Mouse (Mus musculus) kidney, postnatal 0 days (tissue): ENCODE measurements around the gene E130114P18Rik. TPM values are rescaled to one million over a fixed set of nuclear protein-coding genes. Genes with fewer than 3 reads are reported as not detected.

Source experiments
- ATAC-seq: fragments of 200-750 bp; cut with Nextera tagmentation; replicated peaks from 2 replicates; pipeline ENCODE4 v1.8.0; 2017; ENCODE audit warnings: low read depth, moderate number of reproducible peaks, moderate TSS enrichment, moderate library complexity; ENCODE audit not compliant: low FRiP score
- DNase-seq: peaks from one replicate; pipeline ENCODE4 v3.0.0-alpha.2; 2016; ENCODE audit warnings: low spot score
- H3K27ac ChIP-seq: fragments of 300-500 bp; sonication (generic); 2 replicates; pipeline ENCODE4 v1.5.1; 2014; ENCODE audit warnings: mild to moderate bottlenecking
- H3K27me3 ChIP-seq: fragments of 300-500 bp; sonication (generic); 2 replicates; pipeline ENCODE4 v1.6.1; 2014; ENCODE audit warnings: low read length, mixed read lengths; ENCODE audit not compliant: insufficient read depth
- H3K36me3 ChIP-seq: fragments of 300-500 bp; sonication (generic); 2 replicates; pipeline ENCODE4 v1.6.1; 2014; ENCODE audit warnings: low read length, mixed read lengths; ENCODE audit not compliant: insufficient read depth
- H3K4me1 ChIP-seq: fragments of 300-500 bp; sonication (generic); replicated peaks from 2 replicates; pipeline ENCODE4 v1.6.1; 2014; ENCODE audit warnings: antibody characterized with exemption, low read length, mixed read lengths; ENCODE audit not compliant: insufficient read depth
- H3K4me2 ChIP-seq: fragments of 300-500 bp; sonication (generic); 2 replicates; pipeline ENCODE4 v1.6.1; 2014; ENCODE audit warnings: mild to moderate bottlenecking, low read length, moderate library complexity, mixed read lengths
- H3K4me3 ChIP-seq: fragments of 300-500 bp; sonication (generic); replicated peaks from 2 replicates; pipeline ENCODE4 v1.5.1; 2014; ENCODE audit warnings: low read depth, low read length
- H3K9ac ChIP-seq: fragments of 300-500 bp; sonication (generic); 2 replicates; pipeline ENCODE4 v1.6.1; 2014; ENCODE audit warnings: low read depth, low read length
- H3K9me3 ChIP-seq: fragments of 300-500 bp; sonication (generic); replicated peaks from 2 replicates; pipeline ENCODE4 v1.6.1; 2016; ENCODE audit warnings: low read length, inconsistent platforms, mixed read lengths
- CTCF ChIP-seq: IDR thresholded peaks from 2 replicates; pipeline ENCODE4 v1.5.1; 2016; ENCODE audit warnings: antibody characterized with exemption, low read depth, mild to moderate bottlenecking, moderate library complexity
- WGBS: fragments of 180-500 bp; shearing (Covaris S2); extraction: QIAGEN DNeasy Blood & Tissue Kit; methylation state at CpG from one replicate; pipeline ENCODE4 v1.1.7; 2014; 5-methylcytosine and 5-hydroxymethylcytosine counted together
- polyA plus RNA-seq: library from polyadenylated mRNA; unstranded; fragments of >200 nt; fragmentation: Nextera tagmentation; extraction: Ambion mirVana; gene quantifications from 2 replicates; pipeline ENCODE4 v1.2.1, GENCODE M21; 2015

Gene E130114P18Rik
- polyA plus RNA-seq, 1 experiment from 2014 or later, result 0.38 TPM

DNA sequence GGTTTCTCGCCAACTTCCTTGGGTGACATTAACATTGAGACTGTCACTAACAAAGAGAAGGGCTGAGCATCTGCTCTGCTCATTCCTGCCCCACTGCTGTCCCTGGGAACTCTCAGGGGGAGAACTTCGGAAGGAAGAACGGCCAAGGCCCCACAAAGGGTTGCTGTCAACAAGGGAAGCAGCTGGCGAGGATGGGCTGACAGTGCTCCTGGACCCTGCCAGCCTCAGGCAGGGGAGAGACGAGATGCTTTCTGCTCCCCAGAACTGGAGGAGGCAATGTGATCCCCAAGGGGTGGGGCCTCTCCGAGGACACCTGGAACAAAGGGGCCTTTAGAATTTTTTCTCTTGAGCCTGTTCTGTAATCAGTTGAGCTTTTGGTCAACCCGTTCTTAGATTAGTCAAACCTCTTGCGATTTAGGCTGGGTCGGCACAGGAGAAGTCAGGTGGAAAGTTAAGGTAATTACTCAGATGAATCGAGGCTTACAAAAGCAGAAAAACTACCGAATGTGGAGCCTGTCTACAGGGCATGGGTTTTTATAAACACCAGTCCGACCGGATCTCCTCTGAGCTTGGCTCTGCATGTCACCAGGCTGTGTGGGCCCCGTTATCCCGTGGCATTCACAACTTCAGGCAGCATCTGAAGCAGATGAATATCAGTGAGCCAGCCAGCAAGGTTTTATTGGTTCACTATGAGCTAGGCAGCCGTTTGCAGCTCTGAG, 151.7 kb downstream of the E130114P18Rik start:
- ATAC-seq (0 out of 2 replicates have a peak, but pooled peaks have one; percentile 55), DNase-seq (peak; percentile 24)
- Histone ChIP-seq H3K9ac (no peak overlapping the region), H3K27ac (no peak overlapping the region), H3K36me3 (no peaks in the 10 kb centered on the region), H3K4me1 (no peaks in the 10 kb centered on the region), H3K4me2 (no peak overlapping the region), H3K9me3 (no peaks in the 10 kb centered on the region), H3K27me3 (no peaks in the 10 kb centered on the region), H3K4me3 (no peak overlapping the region)
- 34% methylated on average over 16 of the region's 16 CpGs for WGBS
- TF ChIP-seq CTCF, result no peak

DNA sequence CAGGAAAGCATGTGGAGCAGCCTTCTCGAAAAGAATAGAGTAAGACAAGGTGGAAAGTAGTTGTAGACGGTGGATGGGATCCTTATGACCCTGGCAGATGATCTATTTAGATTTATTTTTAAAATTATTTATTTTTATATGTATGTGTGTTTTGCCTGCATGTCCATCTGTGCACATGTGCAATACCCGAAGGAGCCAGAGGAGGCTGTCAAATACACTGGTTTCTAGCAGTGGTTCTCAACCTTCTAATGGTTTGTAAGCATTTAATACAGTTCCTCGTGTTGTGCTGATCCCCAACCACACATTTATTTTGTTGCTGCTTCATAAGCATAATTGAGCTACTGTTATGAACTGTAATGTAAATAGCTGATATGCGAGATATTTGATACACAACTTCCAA, 154.7 kb downstream of the E130114P18Rik start:
- peak; percentile 55 for TF ChIP-seq CTCF
- H3K4me1 ChIP-seq, result no peaks in the 10 kb centered on the region
- 85% methylated on average over 5 of the region's 5 CpGs for WGBS

DNA sequence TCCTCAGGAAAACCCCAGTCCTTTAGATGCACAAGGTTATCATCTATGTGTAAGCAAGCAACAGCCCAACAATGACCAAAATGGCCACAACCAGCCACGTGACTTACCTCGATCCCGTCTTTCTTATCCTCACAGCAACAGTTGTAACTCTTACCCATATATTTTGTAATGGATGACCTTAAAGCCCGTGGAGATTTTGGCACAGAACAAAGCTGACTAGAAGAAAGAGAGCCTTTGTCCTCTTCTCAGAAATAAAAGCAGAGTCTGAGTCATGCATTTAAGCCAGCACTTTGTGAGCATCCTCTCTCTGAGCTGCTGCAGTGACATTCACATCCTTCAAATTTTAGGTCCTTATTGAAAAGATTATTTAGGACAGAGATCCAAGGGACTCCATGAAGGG, 156.1 kb downstream of the E130114P18Rik start:
- ATAC-seq, result no peak
- 84% methylated on average over 4 of the region's 4 CpGs for WGBS
- H3K4me1 ChIP-seq, result no peaks in the 10 kb centered on the region
- H3K4me3 ChIP-seq, result no peak overlapping the region
- H3K27me3 ChIP-seq, result no peaks in the 10 kb centered on the region
- no peak overlapping the region for H3K9ac ChIP-seq
- no peak for TF ChIP-seq CTCF
- no peak for DNase-seq
- H3K36me3 ChIP-seq, result no peaks in the 10 kb centered on the region
- H3K9me3 ChIP-seq, result no peaks in the 10 kb centered on the region
- no peak overlapping the region for H3K4me2 ChIP-seq
- no peak overlapping the region for H3K27ac ChIP-seq

More for the DNA sequence above, 154.7 kb downstream of the E130114P18Rik start:
- no peak overlapping the region for H3K4me2 ChIP-seq
- H3K9ac ChIP-seq, result no peak overlapping the region
- no peaks in the 10 kb centered on the region for H3K9me3 ChIP-seq
- no peak for ATAC-seq
- no peaks in the 10 kb centered on the region for H3K27me3 ChIP-seq
- no peak overlapping the region for H3K27ac ChIP-seq
- no peak overlapping the region for H3K4me3 ChIP-seq
- H3K36me3 ChIP-seq, result no peaks in the 10 kb centered on the region
- peak; percentile 34 for DNase-seq

DNA sequence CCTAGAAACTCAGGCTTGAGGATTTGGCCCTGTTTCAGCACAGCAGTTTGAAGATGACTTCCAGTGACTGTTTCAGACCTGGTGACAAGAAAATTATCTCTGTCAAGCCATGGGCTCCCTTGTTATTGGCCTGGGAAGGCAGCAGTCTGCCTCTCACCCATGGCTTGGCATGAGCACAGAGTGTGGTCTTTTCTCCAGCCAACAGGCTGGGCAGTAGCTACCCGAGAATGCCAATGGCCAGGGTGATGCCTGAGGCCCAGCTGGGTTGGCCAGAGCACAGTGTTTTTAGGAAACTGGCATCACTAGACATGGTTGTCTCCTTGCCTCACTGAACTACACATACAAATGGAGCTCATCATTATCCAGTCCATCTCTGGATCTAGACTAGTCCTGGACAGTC, 157.5 kb downstream of the E130114P18Rik start:
- no peaks in the 10 kb centered on the region for H3K4me1 ChIP-seq
- WGBS, result 88% methylated on average over 1 of the region's 1 CpGs
- ATAC-seq (no peak), DNase-seq (no peak)
- no peak overlapping the region for H3K9ac ChIP-seq
- no peaks in the 10 kb centered on the region for H3K36me3 ChIP-seq
- H3K27me3 ChIP-seq, result no peaks in the 10 kb centered on the region
- H3K4me2 ChIP-seq, result no peak overlapping the region
- TF ChIP-seq CTCF, result no peak
- H3K27ac ChIP-seq, result no peak overlapping the region
- no peaks in the 10 kb centered on the region for H3K9me3 ChIP-seq
- H3K4me3 ChIP-seq, result no peak overlapping the region

DNA sequence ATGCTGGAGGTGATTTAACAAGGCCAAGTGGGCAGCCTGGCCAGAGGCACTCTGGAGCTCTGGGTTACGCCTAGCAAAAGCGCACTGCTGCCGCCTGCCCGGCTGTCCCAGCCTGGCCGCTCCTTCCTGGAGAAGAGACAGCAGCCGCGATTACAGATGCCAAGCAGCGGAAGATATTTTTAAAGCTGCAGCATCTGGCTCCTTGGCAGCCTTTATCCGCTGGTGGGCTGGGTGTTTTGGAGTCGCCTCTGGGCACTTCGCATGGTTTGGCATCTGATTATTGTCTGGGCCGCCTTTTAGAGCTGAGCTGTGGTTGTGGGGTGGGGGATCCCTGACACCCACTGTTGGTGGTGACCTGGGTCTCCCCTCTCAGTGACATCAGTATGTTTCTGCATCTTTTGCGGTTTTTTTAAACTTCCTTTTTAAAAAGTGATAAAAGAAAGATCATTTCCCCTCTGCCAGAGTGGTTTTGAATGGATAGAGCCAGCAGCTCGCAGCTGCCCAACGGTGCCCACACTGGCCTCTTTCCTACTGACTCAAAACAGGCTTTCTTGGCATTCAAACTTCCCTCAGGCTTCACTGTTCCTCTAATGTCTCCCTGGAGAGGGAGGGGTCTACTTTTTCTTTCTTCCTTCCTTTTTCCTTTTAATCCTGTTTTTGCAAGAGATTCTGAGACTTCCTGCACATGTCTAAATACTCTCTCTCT, 159.1 kb downstream of the E130114P18Rik start:
- 45% methylated on average over 15 of the region's 15 CpGs for WGBS
- Histone ChIP-seq H3K27ac (no peak overlapping the region), H3K9ac (no peak overlapping the region), H3K27me3 (no peaks in the 10 kb centered on the region), H3K4me3 (no peak overlapping the region), H3K9me3 (no peaks in the 10 kb centered on the region), H3K36me3 (no peaks in the 10 kb centered on the region), H3K4me2 (no peak overlapping the region), H3K4me1 (no peaks in the 10 kb centered on the region)
- ATAC-seq, result no peak
- DNase-seq, result no peak
- TF ChIP-seq CTCF, result no peak

DNA sequence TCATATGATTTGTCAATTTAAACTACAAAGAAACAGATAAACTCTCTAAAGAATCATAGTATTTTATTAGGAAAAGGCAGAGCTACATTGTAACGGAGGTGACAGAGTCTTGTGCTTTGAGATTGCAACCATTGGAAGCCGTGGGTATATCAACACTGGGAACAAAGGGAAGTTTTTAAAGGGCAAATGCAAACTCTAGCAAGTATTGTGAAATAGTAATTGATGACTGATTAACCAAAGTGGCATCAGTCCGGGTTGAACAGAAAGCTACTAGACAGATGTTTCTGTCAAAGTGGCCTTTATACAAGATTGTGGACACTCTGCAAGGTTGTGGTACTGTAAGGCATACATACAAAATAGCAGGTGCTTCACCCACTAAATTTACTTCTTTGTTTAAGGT, 162.8 kb downstream of the E130114P18Rik start:
- 71% methylated on average over 3 of the region's 3 CpGs for WGBS
- ATAC-seq (no peak), DNase-seq (no peak)
- Histone ChIP-seq H3K9me3 (no peaks in the 10 kb centered on the region), H3K27ac (no peak overlapping the region), H3K9ac (no peak overlapping the region), H3K4me1 (no peaks in the 10 kb centered on the region), H3K36me3 (no peaks in the 10 kb centered on the region), H3K27me3 (no peaks in the 10 kb centered on the region), H3K4me2 (no peak overlapping the region), H3K4me3 (no peak overlapping the region)
- no peak for TF ChIP-seq CTCF
